Mouse (Mus musculus): Measurements from ENCODE around the gene Lin28a.
A peak's percentile ranks its signal among the peaks of the same experiment; 100 is the strongest.
"Not testable (repeated sequence)": the region's sequence is repeated elsewhere in the genome, so short reads cannot be mapped to it uniquely, and the experiment has no call there.

Lin28a gene

DNA sequence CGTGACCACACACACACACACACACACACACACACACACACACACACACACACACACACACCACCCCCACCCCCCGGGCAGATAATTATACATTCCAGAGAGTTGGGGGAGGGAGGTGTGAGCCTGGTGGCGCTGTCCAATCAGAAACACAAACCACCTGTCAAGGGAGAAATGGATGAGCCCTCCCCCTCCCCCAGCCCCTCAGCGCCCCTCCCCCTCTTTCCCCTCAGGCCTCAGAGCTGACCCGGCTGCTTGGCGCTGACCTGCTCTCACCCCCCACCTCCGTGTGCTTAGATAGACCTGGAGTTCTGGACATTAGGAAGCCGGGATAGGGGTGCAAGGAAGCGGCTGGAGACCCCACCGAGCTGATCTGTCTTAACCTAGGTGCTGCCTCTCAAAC lies 569 bp upstream of the Lin28a start:
- no peak for DNase-seq (ENCODE audit: extremely low read depth, low read depth)

- no peak for DNase-seq (ENCODE audit: extremely low read depth, low read depth)
Observed at GRCm38 (mm10) chr4:134018038-134018778, 433 bp downstream of the Lin28a start.

- DNase-seq (ENCODE audit: extremely low read depth, low read depth), result no peak
Observed at GRCm38 (mm10) chr4:134017201-134017865, 1.3 kb downstream of the Lin28a start.

- no peak for DNase-seq (ENCODE audit: extremely low read depth, low read depth)
Observed at GRCm38 (mm10) chr4:134016767-134017166, 1.9 kb downstream of the Lin28a start.

DNA sequence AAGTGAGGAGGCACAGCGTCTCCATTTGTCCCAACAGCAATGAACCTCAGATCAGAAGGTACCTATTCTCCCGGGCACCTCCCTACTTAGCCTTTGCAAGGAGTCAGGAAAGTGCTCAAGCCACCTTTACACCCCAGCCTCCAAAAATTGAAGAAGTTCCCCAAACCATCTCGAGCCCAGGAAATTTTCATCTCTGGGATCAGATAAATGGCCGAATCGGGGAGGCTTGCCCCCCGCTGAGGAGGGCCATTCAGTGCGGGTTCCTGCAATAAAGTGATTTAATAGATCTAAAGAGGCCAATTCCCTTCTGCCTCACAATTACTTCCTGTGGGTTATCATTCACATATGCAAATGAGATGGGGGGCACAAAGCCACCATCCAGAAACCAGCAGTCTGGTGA lies 2.4 kb downstream of the Lin28a start:
- DNase-seq (ENCODE audit: extremely low read depth, low read depth), result no peak

DNA sequence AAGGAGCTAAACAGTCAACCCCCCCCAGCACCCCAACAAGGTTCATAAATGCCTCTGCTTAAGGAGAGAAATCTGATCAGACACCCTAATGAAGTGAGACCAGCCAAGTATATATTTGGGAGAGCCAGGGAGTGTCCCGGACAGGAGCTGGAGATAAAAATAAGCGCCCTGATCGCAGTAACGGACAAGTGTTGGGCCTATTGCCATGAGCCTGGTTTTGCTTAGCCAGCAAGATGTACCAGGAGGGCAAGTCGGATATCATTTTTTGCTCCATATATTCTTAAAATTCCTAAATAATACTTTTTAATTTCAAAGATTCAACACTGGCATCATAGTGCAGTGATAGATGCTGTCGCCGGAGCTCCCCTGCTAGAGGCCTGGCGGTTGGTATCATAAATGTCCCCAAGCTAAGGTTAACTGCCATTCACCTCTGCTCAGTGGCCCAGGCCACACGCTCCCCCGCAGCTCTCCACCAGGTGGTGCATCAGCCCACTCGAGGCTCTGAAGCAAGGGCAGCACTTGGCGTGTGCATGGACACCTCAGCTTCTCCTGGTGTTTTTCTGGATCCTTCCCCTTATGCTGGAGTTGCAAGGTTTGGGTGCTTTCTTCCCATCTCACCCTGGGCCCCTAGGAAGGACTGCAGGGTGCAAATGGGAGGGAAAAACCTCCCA lies 5.6 kb downstream of the Lin28a start:
- no peak for DNase-seq (ENCODE audit: extremely low read depth, low read depth)

GRCm38 (mm10) chr4:134011450-134012414 lies 6.9 kb downstream of the Lin28a start:
- DNase-seq (ENCODE audit: extremely low read depth, low read depth), result no peak

DNA sequence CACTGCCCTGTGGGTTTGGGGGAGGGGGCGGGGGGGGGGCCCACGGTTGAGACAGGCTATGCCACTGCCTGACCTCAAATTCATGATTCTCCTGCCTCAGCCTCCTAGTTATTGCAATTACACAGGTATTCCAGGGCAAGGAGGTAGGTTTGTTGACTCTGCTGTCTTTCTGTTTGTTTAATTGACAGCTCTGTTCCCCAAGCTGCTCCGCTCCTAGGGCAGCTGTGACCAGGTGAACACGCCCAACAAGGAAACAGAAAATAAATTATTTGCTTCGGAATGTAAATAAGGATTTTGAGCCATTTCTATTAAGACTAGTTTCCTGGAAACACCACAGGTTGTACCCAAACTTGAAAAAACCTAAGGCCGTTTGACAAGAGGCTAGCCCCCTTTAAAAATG lies 8.9 kb downstream of the Lin28a start:
- no peak for DNase-seq (ENCODE audit: extremely low read depth, low read depth)

DNA sequence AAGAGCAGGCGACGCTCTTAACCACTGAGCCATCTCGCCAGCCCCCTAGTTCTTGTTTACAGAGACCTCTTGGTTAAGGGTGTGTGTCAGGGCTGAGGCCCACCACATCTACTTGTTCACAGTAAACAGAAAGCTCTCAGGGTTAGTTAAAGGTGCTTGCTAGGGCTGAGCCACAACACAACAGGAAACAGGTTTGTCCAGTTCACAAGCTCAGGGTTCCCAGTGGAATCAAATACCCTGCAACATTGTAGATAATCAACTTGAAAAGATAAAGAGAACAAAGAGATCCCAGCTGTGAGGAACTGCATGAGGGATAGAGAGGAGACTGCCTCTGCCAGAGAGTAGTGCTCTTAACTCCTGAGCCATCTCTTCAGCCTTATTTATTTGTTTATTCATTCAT lies 11.8 kb downstream of the Lin28a start:
- DNase-seq (ENCODE audit: extremely low read depth, low read depth), result no peak

- DNase-seq (ENCODE audit: extremely low read depth, low read depth), result peak; percentile 61
Observed at GRCm38 (mm10) chr4:134005581-134006358, 12.9 kb downstream of the Lin28a start.

DNA sequence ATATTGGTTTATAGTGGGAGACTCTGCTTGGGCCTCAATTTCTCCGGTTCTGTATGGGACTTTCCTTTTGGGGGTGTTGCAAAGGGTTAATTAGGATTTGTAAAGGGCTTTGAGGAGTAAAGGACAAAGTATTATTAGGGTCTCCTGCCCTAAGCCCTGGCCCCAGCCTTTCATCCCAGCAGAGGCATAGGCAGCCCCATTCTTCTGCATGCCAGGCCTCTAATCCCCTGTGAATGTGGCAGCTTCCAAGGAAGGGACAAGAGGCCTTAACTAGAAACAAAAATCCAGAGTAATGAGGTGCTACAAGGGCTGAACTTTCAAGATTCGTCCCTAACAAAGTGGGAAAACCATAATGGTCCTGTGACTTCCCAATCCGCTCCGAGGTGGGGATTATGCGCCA lies 15.7 kb downstream of the Lin28a start:
- no peak for DNase-seq (ENCODE audit: extremely low read depth, low read depth)

GRCm38 (mm10) chr4:134002246-134002645 lies 16.4 kb downstream of the Lin28a start:
- no peak for DNase-seq (ENCODE audit: extremely low read depth, low read depth)

DNA sequence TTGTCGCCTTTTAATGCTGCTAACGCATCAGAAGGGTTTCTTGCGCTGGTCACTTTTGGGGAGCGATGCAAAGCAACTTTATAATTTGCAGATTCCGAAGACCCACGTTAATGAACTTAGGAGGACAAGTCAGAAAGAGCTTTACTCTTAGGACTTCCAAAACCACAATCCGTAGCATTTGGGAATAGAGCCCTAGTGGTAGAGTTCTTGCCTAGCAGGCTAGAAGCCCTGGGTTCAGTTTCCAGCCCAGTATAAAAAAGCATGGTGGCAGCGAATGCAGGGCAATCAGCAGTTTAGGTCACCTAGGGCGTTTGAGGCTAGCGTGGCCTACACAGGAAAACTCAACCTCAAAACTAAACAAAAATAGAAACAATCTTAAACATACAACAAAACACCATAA lies 16.9 kb downstream of the Lin28a start:
- no peak for DNase-seq (ENCODE audit: extremely low read depth, low read depth)

DNA sequence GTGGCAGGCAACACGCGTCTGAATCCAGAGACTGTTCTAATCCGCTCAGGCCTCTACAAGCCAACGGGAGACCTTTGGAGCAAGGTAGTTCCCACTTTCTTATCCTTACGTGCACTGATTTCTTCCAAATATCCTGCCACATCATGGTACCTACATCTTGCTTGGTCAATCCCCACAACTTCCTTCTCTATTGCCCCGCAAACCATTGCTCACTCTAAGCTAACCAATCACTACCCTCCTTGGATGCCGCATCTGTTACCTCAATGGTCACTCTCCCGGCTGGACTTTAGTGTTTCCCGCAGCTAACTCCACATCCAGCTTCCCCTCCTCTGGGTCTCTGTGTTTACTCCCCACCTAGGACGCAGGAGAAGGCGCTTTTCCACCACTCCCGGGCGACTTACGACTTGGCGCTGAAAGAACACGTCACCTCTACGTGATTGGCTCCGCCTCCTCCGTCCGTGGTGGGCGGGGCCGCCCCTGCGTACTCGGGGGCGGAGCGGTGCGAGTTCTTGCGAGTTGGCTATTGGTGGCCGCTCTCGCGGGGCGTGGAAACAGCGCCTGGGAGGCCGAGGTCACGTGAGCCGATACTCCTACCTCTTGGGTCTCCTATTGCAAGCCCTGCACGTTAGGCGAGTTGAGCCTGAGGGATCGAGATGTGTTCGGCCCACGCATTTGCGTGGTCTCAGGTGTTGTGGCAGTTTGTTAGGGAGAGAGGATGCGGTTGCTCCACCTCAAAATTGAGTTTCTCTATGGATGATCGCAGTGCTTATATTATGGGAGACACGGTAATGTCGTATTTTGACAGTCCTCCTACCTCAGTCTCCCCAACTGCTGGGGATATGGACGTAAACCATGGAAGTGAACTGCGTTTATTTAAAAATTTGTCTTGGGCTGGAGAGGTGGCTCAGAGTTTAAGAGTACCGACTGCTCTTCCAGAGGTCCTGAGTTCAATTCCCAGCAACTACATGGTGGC lies 17.9 kb downstream of the Lin28a start, which contains the start of gene Dhdds:
TSS of gene Dhdds (minus strand) at position 453 of the 973 bp plus-strand sequence.
- DNase-seq (ENCODE audit: extremely low read depth, low read depth), result peak; percentile 91

- DNase-seq (ENCODE audit: extremely low read depth, low read depth), result no peak
Observed at GRCm38 (mm10) chr4:133994697-133995096, 23.9 kb downstream of the Lin28a start.

GRCm38 (mm10) chr4:133991087-133991660 lies 27.5 kb downstream of the Lin28a start:
- no peak for DNase-seq (ENCODE audit: extremely low read depth, low read depth)

GRCm38 (mm10) chr4:133990035-133990434 lies 28.6 kb downstream of the Lin28a start:
- no peak for DNase-seq (ENCODE audit: extremely low read depth, low read depth)

GRCm38 (mm10) chr4:133988289-133988688 lies 30.4 kb downstream of the Lin28a start:
- DNase-seq (ENCODE audit: extremely low read depth, low read depth), result not testable (repeated sequence)

GRCm38 (mm10) chr4:133982936-133983335 lies 35.7 kb downstream of the Lin28a start:
- no peak for DNase-seq (ENCODE audit: extremely low read depth, low read depth)

Data from MEL-GATA-1-ER (cell line).